ENCODE assay signal across 8 mouse cellular contexts in genomic region chr3:67463001-67463400, GRCm38 (mm10). TPM values are rescaled to one million over a fixed set of nuclear protein-coding genes. Genes with fewer than 3 reads are reported as not detected.
A peak's percentile ranks its signal among the peaks of the same experiment; 100 is the strongest.
DNase-seq lines count a peak whose midpoint lies in the region; ATAC-seq and TF ChIP-seq lines count a peak whose summit lies in the region.

No protein-coding gene starts in this region.

- H3K9me3 ChIP-seq in embryonic facial prominence, embryonic 15.5 days (replicated peaks), result no peaks in the 10 kb centered on the region
- no peaks in the 10 kb centered on the region for H3K9me3 ChIP-seq in limb, embryonic 13.5 days

- peak overlapping the region; percentile 59; the same call in 1 of the 2 replicates for H3K9ac ChIP-seq in embryonic facial prominence, embryonic 15.5 days
- peak overlapping the region; percentile 78 for H3K9ac ChIP-seq in limb, embryonic 13.5 days

- no peak for TF ChIP-seq CTCF in gastrocnemius, adult 2 months (IDR thresholded peaks at IDR 0.05)

- H3K4me1 ChIP-seq in embryonic facial prominence, embryonic 15.5 days, result peaks cover 10% of the 10 kb centered on the region
- peaks cover 15% of the 10 kb centered on the region for H3K4me1 ChIP-seq in limb, embryonic 13.5 days

- H3K4me2 ChIP-seq in embryonic facial prominence, embryonic 15.5 days (replicated peaks), result peak overlapping the region; percentile 84
- peak overlapping the region; percentile 74 for H3K4me2 ChIP-seq in limb, embryonic 13.5 days (replicated peaks)

- 2% methylated on average over 12 of the region's 12 CpGs for WGBS in embryonic facial prominence, embryonic 15.5 days
- WGBS in limb, embryonic 13.5 days, result under 1% methylated on average over 12 of the region's 12 CpGs

- peak overlapping the region; percentile 76 for H3K27ac ChIP-seq in gastrocnemius, adult 2 months
- H3K27ac ChIP-seq in embryonic facial prominence, embryonic 15.5 days (replicated peaks), result peak overlapping the region; percentile 79
- peak overlapping the region; percentile 88 for H3K27ac ChIP-seq in limb, embryonic 13.5 days

- H3K4me3 ChIP-seq in gastrocnemius, adult 2 months, result peak overlapping the region; percentile 82
- H3K4me3 ChIP-seq in embryonic facial prominence, embryonic 15.5 days (replicated peaks), result peak overlapping the region; percentile 69
- H3K4me3 ChIP-seq in limb, embryonic 13.5 days, result peak overlapping the region; percentile 67

- intact Hi-C loops in gastrocnemius, adult 2 months (cut with DNase I), result no loop called here
- intact Hi-C loops in gastrocnemius, postnatal 14 days (cut with DNase I; ENCODE audit: low total_unique reads), result no loop called here

- no peak for DNase-seq in gastrocnemius, adult 2 months
- DNase-seq in gastrocnemius, postnatal 14 days, result no peak
- peak; percentile 41 for DNase-seq in CD4-positive helper T cell, adult 2 months (ENCODE audit: low read depth, low spot score)
- peak; percentile 11 for DNase-seq in splenic B cell, adult 2 months (ENCODE audit: low read depth, low spot score)
- no peak for DNase-seq in layer of hippocampus, postnatal 36 days
- no peak for DNase-seq in urinary bladder, postnatal 4 days (ENCODE audit: low spot score in 2 of 2)

- peaks cover 27% of the 10 kb centered on the region for H3K36me3 ChIP-seq in embryonic facial prominence, embryonic 15.5 days
- H3K36me3 ChIP-seq in limb, embryonic 13.5 days, result peaks cover 37% of the 10 kb centered on the region
- H3K36me3 ChIP-seq in splenic B cell, adult 2 months (ENCODE audit: control insufficient read depth, insufficient read depth, low read length, poor library complexity, severe bottlenecking), result peaks cover 2% of the 10 kb centered on the region; the same call in 1 of the 2 replicates

- ATAC-seq in embryonic facial prominence, embryonic 15.5 days (ENCODE audit: insufficient number of reproducible peaks, low FRiP score, low TSS enrichment, low read depth), result no peak
- ATAC-seq in limb, embryonic 13.5 days (ENCODE audit: low FRiP score, low read depth), result peak; percentile 54; the same call in 1 of the 2 replicates

- no peaks in the 10 kb centered on the region for H3K27me3 ChIP-seq in embryonic facial prominence, embryonic 15.5 days
- H3K27me3 ChIP-seq in limb, embryonic 13.5 days, result no peaks in the 10 kb centered on the region
- no peaks in the 10 kb centered on the region for H3K27me3 ChIP-seq in splenic B cell, adult 2 months (ENCODE audit: control insufficient read depth, insufficient read depth, low read length, poor library complexity, severe bottlenecking)

RNA-seq across cellular contexts. Expression of gene Lxn, which starts 0.7 kb away (rescaled TPM):
- 1 to 10 TPM in 1 of 2 experiments, under 1 TPM in 1; 0.94 to 1.9 TPM for total RNA-seq in gastrocnemius, adult 2 months (2021)
- total RNA-seq in gastrocnemius, postnatal 14 days (2021), result 1 to 10 TPM; 8.2 to 9.9 TPM
- polyA plus RNA-seq in embryonic facial prominence, embryonic 15.5 days (2015; fragmentation: Nextera tagmentation; extraction: Ambion mirVana), result 99.1 and 109 TPM in 2 replicates
- polyA plus RNA-seq in limb, embryonic 13.5 days (2015; fragmentation: Nextera tagmentation; extraction: Ambion mirVana), result 94.2 and 104 TPM in 2 replicates
- total RNA-seq in layer of hippocampus, postnatal 36 days (2021), result 10 to 100 TPM; 41.9 to 46.4 TPM

RNA-seq across cellular contexts. Expression of gene Gfm1, which starts 33.1 kb away (rescaled TPM):
- total RNA-seq in gastrocnemius, adult 2 months (2021), result 100 to 1,000 TPM; 104 to 135 TPM
- total RNA-seq in gastrocnemius, postnatal 14 days (2021), result 10 to 100 TPM; 86.4 to 91.9 TPM
- polyA plus RNA-seq in embryonic facial prominence, embryonic 15.5 days (2015; fragmentation: Nextera tagmentation; extraction: Ambion mirVana), result 38.1 and 40.2 TPM in 2 replicates
- 41.4 and 44.3 TPM in 2 replicates for polyA plus RNA-seq in limb, embryonic 13.5 days (2015; fragmentation: Nextera tagmentation; extraction: Ambion mirVana)
- 10 to 100 TPM; 47.8 to 58.4 TPM for total RNA-seq in layer of hippocampus, postnatal 36 days (2021)

RNA-seq across cellular contexts. Expression of gene Rarres1, which starts 52.3 kb away (rescaled TPM):
- 1 to 10 TPM in 1 of 2 experiments, under 1 TPM in 1; 0.23 to 1.0 TPM for total RNA-seq in gastrocnemius, adult 2 months (2021)
- 1 to 10 TPM; 1.5 to 2.5 TPM for total RNA-seq in gastrocnemius, postnatal 14 days (2021)
- polyA plus RNA-seq in embryonic facial prominence, embryonic 15.5 days (2015; fragmentation: Nextera tagmentation; extraction: Ambion mirVana), result 8.1 and 8.2 TPM in 2 replicates
- 4.9 and 6.1 TPM in 2 replicates for polyA plus RNA-seq in limb, embryonic 13.5 days (2015; fragmentation: Nextera tagmentation; extraction: Ambion mirVana)
- total RNA-seq in layer of hippocampus, postnatal 36 days (2021), result 1 to 10 TPM; 1.3 to 1.5 TPM

Comparison
In these comparisons a context has a peak if more than half of its experiments do, and no peak if none do; other contexts are left out.
1. DNase-seq: peak in CD4-positive helper T cell, adult 2 months (single experiment) and splenic B cell, adult 2 months (single experiment); none in gastrocnemius, adult 2 months (single experiment), gastrocnemius, postnatal 14 days (single experiment), layer of hippocampus, postnatal 36 days (0 of 2) and urinary bladder, postnatal 4 days (0 of 2).
2. Peak in every context shown above with its lines, with median percentiles within 50 percentile points of each other: H3K27ac ChIP-seq and H3K4me3 ChIP-seq.